Comparison of ENCODE assay signal across 8 mouse cellular contexts in the genomic region with DNA sequence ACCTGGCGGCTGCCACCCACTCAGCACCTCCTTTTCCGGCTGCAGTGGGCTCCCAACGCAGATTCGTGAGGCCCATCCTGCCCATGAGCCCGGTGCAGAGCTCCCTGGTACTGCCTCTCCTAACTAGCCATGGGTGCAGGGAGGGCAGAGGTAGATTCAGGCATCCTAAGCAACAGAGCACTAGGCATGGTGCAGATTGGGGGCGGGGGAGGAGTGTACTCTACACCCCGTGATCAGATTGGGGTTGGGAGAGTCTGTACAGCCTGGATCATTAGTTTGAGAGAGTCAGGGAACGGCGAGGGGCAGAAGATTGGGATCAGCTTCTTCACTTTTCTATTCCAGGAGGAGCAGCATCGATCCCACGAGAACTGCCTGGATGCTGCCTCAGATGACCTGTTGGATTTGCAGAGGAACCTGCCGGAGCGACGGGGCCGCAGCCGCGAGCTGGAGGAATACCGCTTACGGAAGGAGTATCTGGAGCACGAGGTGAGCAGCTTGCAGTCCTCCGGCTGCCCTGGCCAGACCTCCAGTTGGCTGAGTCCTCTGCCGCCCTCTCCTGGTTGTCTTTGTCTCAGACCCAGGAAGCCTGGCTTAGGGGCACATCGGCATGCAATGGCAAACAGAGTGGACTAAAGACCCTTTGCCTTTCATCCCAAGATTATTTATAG. TPM values are rescaled to one million over a fixed set of nuclear protein-coding genes. Genes with fewer than 3 reads are reported as not detected.
DNase-seq lines count a peak whose midpoint lies in the region; ATAC-seq and TF ChIP-seq lines count a peak whose summit lies in the region.

No protein-coding gene starts in this region.

- peak; percentile 72 for ATAC-seq in forebrain, embryonic 14.5 days
- ATAC-seq in hematopoietic stem cell, adult 5-6 weeks (replicated peaks in 1 of 2; ENCODE audit: insufficient read depth in 1 of 2, low FRiP score in 2 of 2, low TSS enrichment in 1 of 2, low read depth in 1 of 2, poor library complexity in 2 of 2, severe bottlenecking in 2 of 2) = peak; percentile 79 to 86

- H3K4me2 ChIP-seq in forebrain, embryonic 14.5 days (ENCODE audit: low read length) = peak overlapping the region; percentile 45

- 16% methylated on average over 23 of the region's 23 CpGs for WGBS in forebrain, embryonic 14.5 days

- no peak overlapping the region for H3K27ac ChIP-seq in ES-E14 (ENCODE audit: insufficient read depth, low read depth, low read length, poor library complexity, severe bottlenecking)
- no peak overlapping the region for H3K27ac ChIP-seq in forebrain, embryonic 14.5 days (ENCODE audit: low read depth, low read length)

- in situ Hi-C loops in ES-E14 (cut with MboI; ENCODE audit: low sequenced_read_pairs in 2 of 2, unreplicated experiment in 2 of 2) = loop anchor here (5.0 to 10.0 kb wide), 2 partner anchors 159 to 162 kb away; no protein-coding TSS in a partner anchor

- peaks cover 0 to 3% of the 10 kb centered on the region in 2 experiments; a peak in 1 of 4 replicates for H3K4me1 ChIP-seq in ES-E14 (ENCODE audit: control insufficient read depth in 2 of 2, insufficient read depth in 2 of 2, low read length in 2 of 2, poor library complexity in 1 of 2)
- H3K4me1 ChIP-seq in forebrain, embryonic 14.5 days (ENCODE audit: control insufficient read depth, insufficient read depth, low read length) = peaks cover 4% of the 10 kb centered on the region; the same call in 1 of the 2 replicates

- peak; percentile 63 for DNase-seq in ES-E14 (ENCODE audit: low read depth, low spot score)
- peak; percentile 48 for DNase-seq in cerebellum, adult 11 months
- DNase-seq in forebrain, embryonic 14.5 days (ENCODE audit: low spot score) = peak; percentile 81
- peak; percentile 27 for DNase-seq in layer of hippocampus, adult 9-10 months (ENCODE audit: low spot score)
- DNase-seq in lung, postnatal 25 days (ENCODE audit: low spot score) = peak; percentile 71
- peak; percentile 36 for DNase-seq in retina, adult 2 months (ENCODE audit: low read depth, low spot score)
- peak; percentile 64 for DNase-seq in thymus, postnatal 36 days

- no peaks in the 10 kb centered on the region for H3K27me3 ChIP-seq in forebrain, embryonic 14.5 days (replicated peaks; ENCODE audit: control insufficient read depth, insufficient read depth, low read length)

- H3K9me3 ChIP-seq in ES-E14 (ENCODE audit: control insufficient read depth, insufficient read depth, low read depth, low read length) = no peaks in the 10 kb centered on the region
- no peaks in the 10 kb centered on the region for H3K9me3 ChIP-seq in forebrain, embryonic 14.5 days (replicated peaks; ENCODE audit: control insufficient read depth, low read length)

- peak overlapping the region; percentile 13 to 48; a peak in 3 of 4 replicates for H3K4me3 ChIP-seq in ES-E14 (ENCODE audit: insufficient read depth in 1 of 2, low read depth in 1 of 2, low read length in 2 of 2, poor library complexity in 1 of 2, severe bottlenecking in 1 of 2)
- H3K4me3 ChIP-seq in forebrain, embryonic 14.5 days (ENCODE audit: low read depth, low read length) = 0 out of 2 replicates have a peak overlapping the region, but pooled peaks have one; percentile 17

- no peaks in the 10 kb centered on the region for H3K36me3 ChIP-seq in ES-E14 (ENCODE audit: control insufficient read depth, insufficient read depth, low read length, poor library complexity, severe bottlenecking)
- H3K36me3 ChIP-seq in forebrain, embryonic 14.5 days (ENCODE audit: control insufficient read depth, insufficient read depth, low read length) = no peaks in the 10 kb centered on the region

- H3K9ac ChIP-seq in ES-E14 (ENCODE audit: insufficient read depth, low read depth, low read length, poor library complexity, severe bottlenecking) = peak overlapping the region; percentile 59
- peak overlapping the region; percentile 48 for H3K9ac ChIP-seq in forebrain, embryonic 14.5 days (ENCODE audit: low read length)

TF ChIP-seq in ES-E14, 5 proteins besides CTCF, POLR2A, EP300 and RAD21:
- TF ChIP-seq ZNF384 (IDR thresholded peaks at IDR 0.05; ENCODE audit: low read depth, low read length) (no peak), ZC3H11A (IDR thresholded peaks at IDR 0.05; ENCODE audit: borderline replicate concordance, low read depth, low read length) (peak; percentile 51)
TF ChIP-seq in ES-E14: peak in this region for 1.

RNA-seq across cellular contexts. Expression of gene Psd4, which starts 38.1 kb away (rescaled TPM):
- total RNA-seq in ES-E14 (2012; rRNA removed) = 8.3 and 11.5 TPM in 2 replicates
- polyA plus RNA-seq in forebrain, embryonic 14.5 days (2014; fragmentation: Nextera tagmentation; extraction: Ambion mirVana) = 0.39 and 0.84 TPM in 2 replicates
- total RNA-seq in hematopoietic stem cell, adult 5-6 weeks (2017) = 90.2 and 92.4 TPM in 2 replicates

Comparison
In these comparisons a context has a peak if more than half of its experiments do, and no peak if none do; other contexts are left out.
1. DNase-seq: peak in every context shown above with its lines; median percentile 81 in forebrain, embryonic 14.5 days; 71 in lung, postnatal 25 days; 64 in thymus, postnatal 36 days; 63 in ES-E14; 48 in cerebellum, adult 11 months; 36 in retina, adult 2 months; 27 in layer of hippocampus, adult 9-10 months.